ENCODE assay signal across 8 mouse cellular contexts in genomic region chr15:86362306-86363150, GRCm38 (mm10).
DNase-seq lines count a peak whose midpoint lies in the region; ATAC-seq and TF ChIP-seq lines count a peak whose summit lies in the region.

No protein-coding gene starts in this region.

- peaks cover 12% of the 10 kb centered on the region for H3K4me1 ChIP-seq in heart, embryonic 16.5 days (ENCODE audit: control insufficient read depth, insufficient read depth, low read length)
- peaks cover 20% of the 10 kb centered on the region for H3K4me1 ChIP-seq in heart, embryonic 10.5 days
- H3K4me1 ChIP-seq in forebrain, embryonic 15.5 days: peaks cover 52% of the 10 kb centered on the region
- peaks cover 63% of the 10 kb centered on the region for H3K4me1 ChIP-seq in thymus, adult 2 months (replicated peaks; ENCODE audit: control insufficient read depth, insufficient read depth, low read length)
- H3K4me1 ChIP-seq in limb, embryonic 10.5 days: peaks cover 10% of the 10 kb centered on the region; the same call in 1 of the 2 replicates

- peak overlapping the region; percentile 10 for H3K27ac ChIP-seq in heart, embryonic 16.5 days (ENCODE audit: low read length)
- no peak overlapping the region for H3K27ac ChIP-seq in heart, embryonic 10.5 days
- H3K27ac ChIP-seq in forebrain, embryonic 15.5 days (replicated peaks): peak overlapping the region; percentile 81
- H3K27ac ChIP-seq in thymus, adult 2 months (ENCODE audit: control insufficient read depth, insufficient read depth, low read length): peak overlapping the region; percentile 93
- H3K27ac ChIP-seq in limb, embryonic 10.5 days: no peak overlapping the region
- H3K27ac ChIP-seq in gastrocnemius, adult 2 months: no peak overlapping the region

- no peak overlapping the region for H3K9ac ChIP-seq in heart, embryonic 16.5 days (ENCODE audit: low read length)
- no peak overlapping the region for H3K9ac ChIP-seq in forebrain, embryonic 15.5 days (replicated peaks)

- no peak overlapping the region for H3K4me3 ChIP-seq in heart, embryonic 16.5 days (ENCODE audit: low read length)
- no peak overlapping the region for H3K4me3 ChIP-seq in heart, embryonic 10.5 days
- H3K4me3 ChIP-seq in forebrain, embryonic 15.5 days: no peak overlapping the region
- H3K4me3 ChIP-seq in thymus, adult 2 months (ENCODE audit: control insufficient read depth, insufficient read depth, low read length): no peak overlapping the region
- H3K4me3 ChIP-seq in limb, embryonic 10.5 days: no peak overlapping the region
- H3K4me3 ChIP-seq in gastrocnemius, adult 2 months: no peak overlapping the region

- no peaks in the 10 kb centered on the region for H3K27me3 ChIP-seq in heart, embryonic 16.5 days (ENCODE audit: control insufficient read depth, insufficient read depth, low read length)
- 0 out of 2 replicates have a peak, but pooled peaks cover 14% of the 10 kb centered on the region for H3K27me3 ChIP-seq in heart, embryonic 10.5 days (ENCODE audit: insufficient read depth, poor library complexity, severe bottlenecking)
- H3K27me3 ChIP-seq in forebrain, embryonic 15.5 days: no peaks in the 10 kb centered on the region
- H3K27me3 ChIP-seq in thymus, adult 2 months (ENCODE audit: control insufficient read depth, insufficient read depth, low read length): no peaks in the 10 kb centered on the region
- H3K27me3 ChIP-seq in limb, embryonic 10.5 days (ENCODE audit: low read depth, poor library complexity, severe bottlenecking): no peaks in the 10 kb centered on the region

- no peak for TF ChIP-seq CTCF in thymus, adult 2 months (IDR thresholded peaks at IDR 0.05; ENCODE audit: borderline replicate concordance, control insufficient read depth, extremely low read depth, insufficient read depth, low read length, poor library complexity)
- no peak for TF ChIP-seq CTCF in gastrocnemius, adult 2 months (IDR thresholded peaks at IDR 0.05)

- H3K36me3 ChIP-seq in heart, embryonic 16.5 days (ENCODE audit: control insufficient read depth, insufficient read depth): no peaks in the 10 kb centered on the region
- H3K36me3 ChIP-seq in heart, embryonic 10.5 days: no peaks in the 10 kb centered on the region
- H3K36me3 ChIP-seq in forebrain, embryonic 15.5 days: no peaks in the 10 kb centered on the region
- no peaks in the 10 kb centered on the region for H3K36me3 ChIP-seq in thymus, adult 2 months (ENCODE audit: control insufficient read depth, insufficient read depth, low read length)
- no peaks in the 10 kb centered on the region for H3K36me3 ChIP-seq in limb, embryonic 10.5 days

- H3K4me2 ChIP-seq in heart, embryonic 16.5 days (ENCODE audit: low read depth, low read length): no peak overlapping the region
- no peak overlapping the region for H3K4me2 ChIP-seq in forebrain, embryonic 15.5 days (replicated peaks)

- no peak for TF ChIP-seq POLR2A in thymus, adult 2 months (IDR thresholded peaks at IDR 0.05; ENCODE audit: control insufficient read depth, extremely low read depth, insufficient read depth, low read length, poor library complexity)

- WGBS in heart, embryonic 16.5 days: 55% methylated on average over 10 of the region's 10 CpGs
- WGBS in heart, embryonic 10.5 days: 63% methylated on average over 10 of the region's 10 CpGs
- 50% methylated on average over 10 of the region's 10 CpGs for WGBS in forebrain, embryonic 15.5 days
- 26% methylated on average over 10 of the region's 10 CpGs for WGBS in thymus, adult 2 months
- WGBS in limb, embryonic 10.5 days: 79% methylated on average over 10 of the region's 10 CpGs

- DNase-seq in heart, embryonic 10.5 days (ENCODE audit: low spot score): no peak
- peak; percentile 50 to 54 for DNase-seq in layer of hippocampus, postnatal 36 days
- no peak for DNase-seq in thymus, adult 2 months
- DNase-seq in limb, embryonic 10.5 days (ENCODE audit: low spot score): no peak
- no peak for DNase-seq in gastrocnemius, adult 2 months
- no peak for DNase-seq in lung, adult 18-20 months

- peak; percentile 44; the same call in 1 of the 2 replicates for ATAC-seq in heart, embryonic 16.5 days (replicated peaks; ENCODE audit: extremely low read depth, insufficient read depth, low FRiP score)
- ATAC-seq in forebrain, embryonic 15.5 days (replicated peaks): peak; percentile 68

- intact Hi-C loops in gastrocnemius, adult 2 months (cut with DNase I): no loop called here

- no peaks in the 10 kb centered on the region for H3K9me3 ChIP-seq in heart, embryonic 16.5 days (replicated peaks; ENCODE audit: control insufficient read depth, low read length)
- no peaks in the 10 kb centered on the region for H3K9me3 ChIP-seq in heart, embryonic 10.5 days
- H3K9me3 ChIP-seq in forebrain, embryonic 15.5 days: no peaks in the 10 kb centered on the region
- no peaks in the 10 kb centered on the region for H3K9me3 ChIP-seq in limb, embryonic 10.5 days (replicated peaks)

Comparison
In these comparisons a context has a peak if more than half of its experiments do, and no peak if none do; other contexts are left out.
1. H3K27ac ChIP-seq: peak in heart, embryonic 16.5 days (single experiment), forebrain, embryonic 15.5 days (single experiment) and thymus, adult 2 months (single experiment); none in heart, embryonic 10.5 days (single experiment), limb, embryonic 10.5 days (single experiment) and gastrocnemius, adult 2 months (single experiment).
2. DNase-seq: peak in layer of hippocampus, postnatal 36 days (2 of 2); none in heart, embryonic 10.5 days (single experiment), thymus, adult 2 months (single experiment), limb, embryonic 10.5 days (single experiment), gastrocnemius, adult 2 months (single experiment) and lung, adult 18-20 months (0 of 2).